Mouse (Mus musculus) forebrain, embryonic 14.5 days (tissue): Measurements from ENCODE around the gene Snd1. TPM values are rescaled to one million over a fixed set of nuclear protein-coding genes. Genes with fewer than 3 reads are reported as not detected.

Experiments used
- ATAC-seq: fragments of 200-750 bp; cut with Nextera tagmentation; 2 replicates; pipeline ENCODE4 v1.8.0; 2017; ENCODE audit warnings: mild to moderate bottlenecking, moderate library complexity
- DNase-seq: peaks from one replicate; pipeline ENCODE4 v3.0.0-alpha.2; 2015; ENCODE audit warnings: low spot score
- H3K27ac ChIP-seq: fragments of 300-500 bp; sonication (generic); 2 replicates; pipeline ENCODE4 v1.5.1; 2014; ENCODE audit warnings: low read depth, mild to moderate bottlenecking, control low read depth, low read length, moderate library complexity
- H3K27me3 ChIP-seq: fragments of 300-500 bp; sonication (generic); replicated peaks from 2 replicates; pipeline ENCODE4 v1.6.1; 2014; ENCODE audit warnings: low read length, control low read depth, mixed read lengths; ENCODE audit not compliant: control insufficient read depth, insufficient read depth
- H3K36me3 ChIP-seq: fragments of 300-500 bp; sonication (generic); 2 replicates; pipeline ENCODE4 v1.6.1; 2014; ENCODE audit warnings: low read length, control low read depth; ENCODE audit not compliant: control insufficient read depth, insufficient read depth
- H3K4me1 ChIP-seq: fragments of 300-500 bp; sonication (generic); 2 replicates; pipeline ENCODE4 v1.6.1; 2014; ENCODE audit warnings: antibody characterized with exemption, low read length, control low read depth; ENCODE audit not compliant: control insufficient read depth, insufficient read depth
- H3K4me2 ChIP-seq: fragments of 300-500 bp; sonication (generic); 2 replicates; pipeline ENCODE4 v1.6.1; 2014; ENCODE audit warnings: mild to moderate bottlenecking, control low read depth, low read length
- H3K4me3 ChIP-seq: fragments of 300-500 bp; sonication (generic); 2 replicates; pipeline ENCODE4 v1.5.1; 2014; ENCODE audit warnings: low read depth, low read length, control low read depth
- H3K9ac ChIP-seq: fragments of 300-500 bp; sonication (generic); 2 replicates; pipeline ENCODE4 v1.6.1; 2014; ENCODE audit warnings: mild to moderate bottlenecking, low read length, control low read depth, moderate library complexity
- H3K9me3 ChIP-seq: fragments of 300-500 bp; sonication (generic); replicated peaks from 2 replicates; pipeline ENCODE4 v1.6.1; 2016; ENCODE audit warnings: low read length, control low read depth, mixed read lengths; ENCODE audit not compliant: control insufficient read depth
- WGBS: fragments of 180-500 bp; shearing (Covaris S2); extraction: QIAGEN DNeasy Blood & Tissue Kit; methylation state at CpG from one replicate; pipeline ENCODE4 v1.1.7; 2014; 5-methylcytosine and 5-hydroxymethylcytosine counted together
- polyA plus RNA-seq: library from polyadenylated mRNA; unstranded; fragments of >200 nt; fragmentation: Nextera tagmentation; extraction: Ambion mirVana; gene quantifications from 2 replicates; pipeline ENCODE4 v1.2.1, GENCODE M21; 2014

The Snd1 gene
- polyA plus RNA-seq, 1 experiment from 2014 or later = 67.9 TPM

- Histone ChIP-seq H3K36me3 (no peaks in the 10 kb centered on the region), H3K4me1 (peaks cover 18% of the 10 kb centered on the region; the same call in 1 of the 2 replicates), H3K27me3 (no peaks in the 10 kb centered on the region), H3K27ac (no peak overlapping the region), H3K4me2 (no peak overlapping the region), H3K9ac (no peak overlapping the region), H3K4me3 (no peak overlapping the region), H3K9me3 (no peaks in the 10 kb centered on the region)
- WGBS = 21% methylated on average over 2 of the region's 2 CpGs
- ATAC-seq (no peak), DNase-seq (no peak)
Measured at GRCm38 (mm10) chr6:28710035-28710434, 235.1 kb downstream of the Snd1 start.

GRCm38 (mm10) chr6:28717203-28717844, 242.4 kb downstream of the Snd1 start:
- H3K4me1 ChIP-seq = no peaks in the 10 kb centered on the region
- H3K27ac ChIP-seq = no peak overlapping the region
- no peaks in the 10 kb centered on the region for H3K36me3 ChIP-seq
- 36% methylated on average over 7 of the region's 7 CpGs for WGBS
- ATAC-seq (0 out of 2 replicates have a peak, but pooled peaks have one; percentile 15), DNase-seq (no peak)
- H3K27me3 ChIP-seq = no peaks in the 10 kb centered on the region
- no peaks in the 10 kb centered on the region for H3K9me3 ChIP-seq
- no peak overlapping the region for H3K9ac ChIP-seq
- H3K4me3 ChIP-seq = no peak overlapping the region
- H3K4me2 ChIP-seq = no peak overlapping the region

- H3K4me3 ChIP-seq = no peak overlapping the region
- H3K36me3 ChIP-seq = no peaks in the 10 kb centered on the region
- H3K4me1 ChIP-seq = no peaks in the 10 kb centered on the region
- DNase-seq (no peak), ATAC-seq (0 out of 2 replicates have a peak, but pooled peaks have one; percentile 26)
- H3K9ac ChIP-seq = no peak overlapping the region
- no peaks in the 10 kb centered on the region for H3K27me3 ChIP-seq
- no peaks in the 10 kb centered on the region for H3K9me3 ChIP-seq
- 32% methylated on average over 4 of the region's 4 CpGs for WGBS
- no peak overlapping the region for H3K27ac ChIP-seq
- H3K4me2 ChIP-seq = no peak overlapping the region
Measured at GRCm38 (mm10) chr6:28717845-28718237, 242.9 kb downstream of the Snd1 start.

GRCm38 (mm10) chr6:28720391-28721171, 245.6 kb downstream of the Snd1 start:
- H3K9me3 ChIP-seq = no peaks in the 10 kb centered on the region
- no peak overlapping the region for H3K4me3 ChIP-seq
- no peaks in the 10 kb centered on the region for H3K36me3 ChIP-seq
- no peaks in the 10 kb centered on the region for H3K27me3 ChIP-seq
- WGBS = 92% methylated on average over 9 of the region's 9 CpGs
- H3K9ac ChIP-seq = no peak overlapping the region
- no peak overlapping the region for H3K27ac ChIP-seq
- no peak overlapping the region for H3K4me2 ChIP-seq
- H3K4me1 ChIP-seq = no peaks in the 10 kb centered on the region
- DNase-seq = no peak
- ATAC-seq = no peak

DNA sequence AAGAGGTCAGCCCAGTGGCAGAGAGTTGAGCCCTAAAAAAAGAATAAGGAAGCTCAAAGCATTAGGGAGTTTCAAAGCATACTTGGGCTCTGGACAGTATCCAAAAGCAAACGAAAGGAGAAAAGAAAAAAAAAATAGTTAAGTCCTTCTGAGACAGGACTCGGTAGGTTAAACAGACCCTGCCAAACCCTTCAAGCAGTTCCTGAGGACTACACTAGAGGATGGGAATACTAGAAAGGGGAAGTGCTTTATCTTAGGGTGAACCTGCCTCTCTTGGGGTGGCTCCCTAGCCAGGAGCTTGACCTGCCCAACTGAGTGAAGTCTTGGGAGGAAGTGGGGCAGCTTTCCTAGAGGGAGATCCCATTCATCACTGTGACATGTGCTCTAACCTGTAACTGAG, 248.1 kb downstream of the Snd1 start:
- Histone ChIP-seq H3K9me3 (no peaks in the 10 kb centered on the region), H3K27me3 (no peaks in the 10 kb centered on the region), H3K9ac (no peak overlapping the region), H3K4me1 (no peaks in the 10 kb centered on the region), H3K4me2 (no peak overlapping the region), H3K4me3 (no peak overlapping the region), H3K27ac (no peak overlapping the region), H3K36me3 (no peaks in the 10 kb centered on the region)
- ATAC-seq (no peak), DNase-seq (no peak)
- WGBS = 32% methylated on average over 2 of the region's 2 CpGs

GRCm38 (mm10) chr6:28724776-28725175, 249.8 kb downstream of the Snd1 start:
- DNase-seq (no peak), ATAC-seq (no peak)
- peaks cover 13% of the 10 kb centered on the region for H3K4me1 ChIP-seq
- H3K27me3 ChIP-seq = no peaks in the 10 kb centered on the region
- H3K27ac ChIP-seq = no peak overlapping the region
- H3K9me3 ChIP-seq = no peaks in the 10 kb centered on the region
- no peak overlapping the region for H3K4me2 ChIP-seq
- WGBS = 51% methylated on average over 5 of the region's 5 CpGs
- H3K9ac ChIP-seq = no peak overlapping the region
- H3K4me3 ChIP-seq = no peak overlapping the region
- H3K36me3 ChIP-seq = no peaks in the 10 kb centered on the region

- H3K4me2 ChIP-seq = no peak overlapping the region
- peaks cover 13% of the 10 kb centered on the region for H3K4me1 ChIP-seq
- DNase-seq (no peak), ATAC-seq (peak; percentile 60; the same call in 1 of the 2 replicates)
- no peak overlapping the region for H3K9ac ChIP-seq
- 14% methylated on average over 3 of the region's 3 CpGs for WGBS
- H3K9me3 ChIP-seq = no peaks in the 10 kb centered on the region
- no peak overlapping the region for H3K4me3 ChIP-seq
- H3K36me3 ChIP-seq = no peaks in the 10 kb centered on the region
- H3K27ac ChIP-seq = no peak overlapping the region
- H3K27me3 ChIP-seq = no peaks in the 10 kb centered on the region
Measured at GRCm38 (mm10) chr6:28729236-28729635, 254.3 kb downstream of the Snd1 start.

DNA sequence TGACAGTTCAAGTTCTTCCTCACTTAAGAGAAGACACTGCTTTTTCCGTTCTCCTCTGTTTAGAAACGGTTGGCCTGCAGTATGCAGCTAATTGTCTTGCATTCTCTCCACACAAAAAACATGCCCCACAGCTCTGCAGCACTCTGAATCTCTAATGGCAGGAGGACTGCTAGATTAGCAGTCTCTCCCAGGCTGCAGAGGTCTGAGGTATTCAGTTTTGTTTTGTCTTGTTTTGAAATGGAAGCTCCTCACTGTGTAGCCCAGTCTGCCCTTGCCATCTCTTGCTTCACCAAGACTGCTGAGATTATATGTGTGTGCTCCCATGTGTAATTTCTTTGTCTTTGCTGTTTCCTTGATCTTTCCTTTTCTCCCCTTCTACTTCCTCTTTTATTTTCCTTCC, 254.7 kb downstream of the Snd1 start:
- Histone ChIP-seq H3K4me2 (no peak overlapping the region), H3K36me3 (no peaks in the 10 kb centered on the region), H3K4me3 (no peak overlapping the region), H3K27me3 (no peaks in the 10 kb centered on the region), H3K27ac (no peak overlapping the region), H3K4me1 (peaks cover 13% of the 10 kb centered on the region), H3K9ac (no peak overlapping the region), H3K9me3 (no peaks in the 10 kb centered on the region)
- WGBS = 0% methylated on average over 2 of the region's 2 CpGs
- no peak for DNase-seq
- no peak; the same call in 1 of the 2 replicates for ATAC-seq

GRCm38 (mm10) chr6:28731246-28731645, 256.3 kb downstream of the Snd1 start:
- 96% methylated on average over 6 of the region's 6 CpGs for WGBS

More at GRCm38 (mm10) chr6:28731246-28731645, 256.3 kb downstream of the Snd1 start:
- Histone ChIP-seq H3K36me3 (no peaks in the 10 kb centered on the region), H3K4me1 (peaks cover 13% of the 10 kb centered on the region), H3K9ac (no peak overlapping the region), H3K27ac (no peak overlapping the region), H3K4me3 (no peak overlapping the region), H3K27me3 (no peaks in the 10 kb centered on the region), H3K4me2 (no peak overlapping the region), H3K9me3 (no peaks in the 10 kb centered on the region)
- ATAC-seq (no peak), DNase-seq (no peak)
